Mouse (Mus musculus): Measurements from ENCODE around the gene Vmn1r170.
"Not testable (repeated sequence)": the region's sequence is repeated elsewhere in the genome, so short reads cannot be mapped to it uniquely, and the experiment has no call there.

The Vmn1r170 gene

DNA sequence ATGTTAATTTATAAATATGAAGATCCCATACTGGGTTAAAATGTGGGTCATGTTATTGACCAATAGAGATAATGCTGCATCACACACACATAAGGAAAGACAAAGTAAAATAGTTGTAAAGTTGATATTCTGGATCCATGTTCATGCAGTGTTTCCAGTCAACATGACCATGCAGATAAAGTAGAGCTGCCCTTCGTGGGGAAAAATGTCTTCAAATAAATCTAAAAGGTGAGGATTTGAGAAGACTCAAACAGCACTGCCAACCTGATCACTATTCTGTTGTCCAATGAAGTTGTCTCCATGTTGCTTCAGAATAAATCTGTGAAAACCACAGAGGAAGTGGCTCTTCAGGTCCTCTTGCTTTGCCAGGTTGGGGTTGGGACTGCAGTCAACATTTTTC lies at the start of gene Vmn1r170:
Vmn1r170 (plus strand) TSS at position 301 of the 400 bp plus-strand sequence.
- DNase-seq (ENCODE audit: low spot score) = not testable (repeated sequence)

DNA sequence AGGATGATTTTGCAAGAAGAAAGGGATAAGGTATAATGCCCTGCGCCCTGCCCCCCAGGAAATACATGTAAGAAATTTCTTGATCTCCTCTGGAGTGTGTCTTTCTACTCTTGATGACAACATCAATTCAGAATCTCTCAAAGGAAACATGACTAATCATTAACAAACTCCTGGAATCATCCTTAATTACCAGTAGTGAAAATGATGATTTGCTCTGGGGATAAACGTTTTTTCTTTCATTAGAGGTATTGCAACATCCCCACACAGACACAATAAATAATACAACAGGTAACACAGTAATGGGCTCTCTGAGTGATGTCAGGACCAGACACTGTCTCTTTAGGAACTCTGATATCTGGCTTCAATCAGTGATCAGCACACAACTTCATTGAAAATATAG lies 30.7 kb upstream of the Vmn1r170 start, which contains the start of gene Vmn1r169:
Vmn1r169 (plus strand) TSS at position 301 of the 400 bp plus-strand sequence.
- DNase-seq (ENCODE audit: low spot score) = not testable (repeated sequence)

- no peak for DNase-seq (ENCODE audit: low spot score)
Observed at GRCm38 (mm10) chr7:23630422-23630821, 24.4 kb downstream of the Vmn1r170 start, which contains the start of gene Vmn1r171. Vmn1r171 (plus strand) TSS chr7:23630722.
